Comparison of ENCODE assay signal across 8 mouse cellular contexts in the genomic region with DNA sequence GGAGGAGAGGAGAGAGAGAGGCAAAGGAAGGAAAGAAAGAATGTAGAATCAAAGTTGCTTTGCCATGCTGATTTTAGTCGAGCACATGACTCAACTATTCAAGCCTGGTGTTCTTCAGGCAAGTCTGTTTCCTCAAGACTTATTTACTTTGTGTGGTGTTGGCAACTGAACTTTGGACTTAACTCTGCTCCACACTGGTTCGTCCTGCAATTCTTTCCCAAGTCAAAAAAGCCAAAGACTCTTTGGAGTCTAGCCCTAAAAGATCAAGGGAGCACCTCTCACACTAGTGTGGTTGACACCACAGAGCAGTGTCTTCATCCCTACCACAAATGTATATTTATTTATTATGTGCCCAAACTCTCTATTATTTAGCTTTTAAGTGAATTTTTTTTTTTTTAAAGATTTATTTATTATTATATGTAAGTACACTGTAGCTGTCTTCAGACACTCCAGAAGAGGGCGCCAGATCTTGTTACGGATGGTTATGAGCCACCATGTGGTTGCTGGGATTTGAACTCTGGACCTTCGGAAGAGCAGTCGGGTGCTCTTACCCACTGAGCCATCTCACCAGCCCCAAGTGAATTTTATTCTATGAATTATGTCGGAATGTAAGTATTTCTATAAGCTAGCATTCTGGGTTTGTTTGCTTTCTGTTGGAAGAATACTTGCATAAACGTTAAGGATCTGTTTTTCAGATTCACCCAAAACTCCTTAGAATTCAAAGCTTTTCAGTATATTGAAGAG. TPM values are rescaled to one million over a fixed set of nuclear protein-coding genes. Genes with fewer than 3 reads are reported as not detected.
DNase-seq lines count a peak whose midpoint lies in the region; ATAC-seq and TF ChIP-seq lines count a peak whose summit lies in the region.

No protein-coding gene starts in this region.

- intact Hi-C loops in gastrocnemius, postnatal 14 days (cut with DNase I; ENCODE audit: low total_unique reads): no loop called here

- H3K9ac ChIP-seq in embryonic facial prominence, embryonic 12.5 days: peak overlapping the region; percentile 56
- no peak overlapping the region for H3K9ac ChIP-seq in midbrain, postnatal 0 days (replicated peaks; ENCODE audit: low read length, poor library complexity, severe bottlenecking)

- H3K4me1 ChIP-seq in kidney, adult 2 months (ENCODE audit: control insufficient read depth, insufficient read depth, low read length): peaks cover 7% of the 10 kb centered on the region; the same call in 1 of the 2 replicates
- H3K4me1 ChIP-seq in embryonic facial prominence, embryonic 12.5 days: peaks cover 17% of the 10 kb centered on the region
- H3K4me1 ChIP-seq in midbrain, postnatal 0 days (ENCODE audit: insufficient read depth, low read length): no peaks in the 10 kb centered on the region; the same call in 1 of the 2 replicates

- peak; percentile 72 for DNase-seq in kidney, adult 2 months
- DNase-seq in kidney, postnatal 4 days: no peak
- DNase-seq in kidney, adult 9 months: peak; percentile 70
- no peak for DNase-seq in midbrain, postnatal 0 days (ENCODE audit: low spot score)
- no peak for DNase-seq in gastrocnemius, postnatal 14 days
- no peak for DNase-seq in layer of hippocampus, adult 18-20 months (ENCODE audit: low spot score in 2 of 2)
- DNase-seq in B cell, adult 2 months: no peak

- ATAC-seq in embryonic facial prominence, embryonic 12.5 days (ENCODE audit: insufficient number of reproducible peaks, insufficient read depth, low FRiP score, low TSS enrichment): no peak
- no peak for ATAC-seq in midbrain, postnatal 0 days (ENCODE audit: low FRiP score)

- H3K4me3 ChIP-seq in kidney, adult 2 months (ENCODE audit: insufficient read depth, low read depth, low read length): no peak overlapping the region; the same call in 1 of the 2 replicates
- H3K4me3 ChIP-seq in embryonic facial prominence, embryonic 12.5 days: peak overlapping the region; percentile 98
- H3K4me3 ChIP-seq in midbrain, postnatal 0 days (ENCODE audit: low read depth, low read length): peak overlapping the region; percentile 70

- TF ChIP-seq POLR2A in kidney, adult 2 months (IDR thresholded peaks at IDR 0.05; ENCODE audit: low read depth, low read length): no peak

- peaks cover 1% of the 10 kb centered on the region; the same call in 1 of the 2 replicates for H3K36me3 ChIP-seq in kidney, adult 2 months (ENCODE audit: control insufficient read depth, insufficient read depth, low read length)
- peaks cover 13% of the 10 kb centered on the region for H3K36me3 ChIP-seq in embryonic facial prominence, embryonic 12.5 days
- H3K36me3 ChIP-seq in midbrain, postnatal 0 days (ENCODE audit: insufficient read depth, low read length): peaks cover 4% of the 10 kb centered on the region; the same call in 1 of the 2 replicates

- H3K27me3 ChIP-seq in kidney, adult 2 months (replicated peaks; ENCODE audit: control insufficient read depth, insufficient read depth, low read length): no peaks in the 10 kb centered on the region
- no peaks in the 10 kb centered on the region for H3K27me3 ChIP-seq in embryonic facial prominence, embryonic 12.5 days
- no peaks in the 10 kb centered on the region for H3K27me3 ChIP-seq in midbrain, postnatal 0 days (ENCODE audit: insufficient read depth, low read length)

- H3K27ac ChIP-seq in kidney, adult 2 months (ENCODE audit: insufficient read depth, low read depth, low read length): peak overlapping the region; percentile 92
- peak overlapping the region; percentile 99; the same call in 1 of the 2 replicates for H3K27ac ChIP-seq in embryonic facial prominence, embryonic 12.5 days
- H3K27ac ChIP-seq in midbrain, postnatal 0 days (ENCODE audit: low read depth, low read length): no peak overlapping the region

- H3K4me2 ChIP-seq in embryonic facial prominence, embryonic 12.5 days (replicated peaks): peak overlapping the region; percentile 90
- H3K4me2 ChIP-seq in midbrain, postnatal 0 days (ENCODE audit: low read depth, low read length, poor library complexity, severe bottlenecking): peak overlapping the region; percentile 58

- no peak for TF ChIP-seq CTCF in kidney, adult 2 months (conservative IDR thresholded peaks at IDR 0.05; ENCODE audit: insufficient read depth, insufficient read length, low read depth, low read length)
- TF ChIP-seq CTCF in midbrain, postnatal 0 days (IDR thresholded peaks at IDR 0.05): peak; percentile 4; the same call in 1 of the 2 replicates

- 28% methylated on average over 8 of the region's 8 CpGs for WGBS in kidney, adult 2 months
- 66% methylated on average over 8 of the region's 8 CpGs for WGBS in embryonic facial prominence, embryonic 12.5 days
- WGBS in midbrain, postnatal 0 days: 57% methylated on average over 7 of the region's 8 CpGs

- no peaks in the 10 kb centered on the region for H3K9me3 ChIP-seq in embryonic facial prominence, embryonic 12.5 days
- no peaks in the 10 kb centered on the region for H3K9me3 ChIP-seq in midbrain, postnatal 0 days (ENCODE audit: low read length)

RNA-seq across cellular contexts. Expression of a gene that starts 1.2 kb away (rescaled TPM):
- polyA plus RNA-seq in kidney, adult 2 months (2012; rRNA removed): 41.2 and 45.6 TPM in 2 replicates
- 116 and 117 TPM in 2 replicates for polyA plus RNA-seq in embryonic facial prominence, embryonic 12.5 days (2016; fragmentation: Nextera tagmentation; extraction: Ambion mirVana)
- total RNA-seq in midbrain, postnatal 0 days (2014; rRNA removed): 71.8 and 96.5 TPM in 2 replicates
- 66.8 and 70.5 TPM in 2 replicates for polyA plus RNA-seq in midbrain, postnatal 0 days (2015; fragmentation: Nextera tagmentation; extraction: Ambion mirVana)
- total RNA-seq in gastrocnemius, postnatal 14 days (2021): 10 to 100 TPM; 18.0 to 20.8 TPM
- 10 to 100 TPM; 49.3 to 59.6 TPM for total RNA-seq in layer of hippocampus, adult 18-20 months (2021)

RNA-seq across cellular contexts. Expression of a gene that starts 31.5 kb away (rescaled TPM):
- polyA plus RNA-seq in kidney, adult 2 months (2012; rRNA removed): 0.06 TPM in 1 of 2 replicates, not detected in the other
- not detected in 2 replicates for polyA plus RNA-seq in embryonic facial prominence, embryonic 12.5 days (2016; fragmentation: Nextera tagmentation; extraction: Ambion mirVana)
- total RNA-seq in midbrain, postnatal 0 days (2014; rRNA removed): 0.42 TPM in 1 of 2 replicates, not detected in the other
- polyA plus RNA-seq in midbrain, postnatal 0 days (2015; fragmentation: Nextera tagmentation; extraction: Ambion mirVana): not detected in 2 replicates
- total RNA-seq in gastrocnemius, postnatal 14 days (2021): not detected
- total RNA-seq in layer of hippocampus, adult 18-20 months (2021): not detected

RNA-seq across cellular contexts. Expression of a gene that starts 32.2 kb away (rescaled TPM):
- polyA plus RNA-seq in kidney, adult 2 months (2012; rRNA removed): 37.2 and 48.1 TPM in 2 replicates
- polyA plus RNA-seq in embryonic facial prominence, embryonic 12.5 days (2016; fragmentation: Nextera tagmentation; extraction: Ambion mirVana): 46.2 and 51.6 TPM in 2 replicates
- 78.1 and 88.3 TPM in 2 replicates for total RNA-seq in midbrain, postnatal 0 days (2014; rRNA removed)
- polyA plus RNA-seq in midbrain, postnatal 0 days (2015; fragmentation: Nextera tagmentation; extraction: Ambion mirVana): 73.5 and 81.3 TPM in 2 replicates
- 10 to 100 TPM; 17.3 to 21.4 TPM for total RNA-seq in gastrocnemius, postnatal 14 days (2021)
- total RNA-seq in layer of hippocampus, adult 18-20 months (2021): 10 to 100 TPM; 37.7 to 43.0 TPM

Comparison
In these comparisons a context has a peak if more than half of its experiments do, and no peak if none do; other contexts are left out.
1. DNase-seq: peak in kidney, adult 2 months (single experiment) and kidney, adult 9 months (single experiment); none in kidney, postnatal 4 days (0 of 2), midbrain, postnatal 0 days (single experiment), gastrocnemius, postnatal 14 days (single experiment), layer of hippocampus, adult 18-20 months (0 of 2) and B cell, adult 2 months (0 of 2).